Mouse (Mus musculus) heart, adult 2 months (tissue): Measurements from ENCODE around the gene Scd3. TPM values are rescaled to one million over a fixed set of nuclear protein-coding genes. Genes with fewer than 3 reads are reported as not detected.
A peak's percentile ranks its signal among the peaks of the same experiment; 100 is the strongest.

Experiments used
- DNase-seq, 2 experiments: peaks; one replicate each; pipeline ENCODE4 v3.0.0; 2021
- H3K27ac ChIP-seq: fragments of 200-600 bp; 2 replicates; pipeline ENCODE4 v1.8.1; 2022
- H3K27me3 ChIP-seq: fragments of 200-500 bp; 2 replicates; pipeline ENCODE4 v1.6.1; 2012; ENCODE audit warnings: mild to moderate bottlenecking, low read length, inconsistent platforms, mixed read lengths; ENCODE audit not compliant: control insufficient read depth, insufficient read depth
- H3K36me3 ChIP-seq: fragments of 200-500 bp; 2 replicates; pipeline ENCODE4 v1.6.1; 2012; ENCODE audit warnings: low read length, inconsistent platforms; ENCODE audit not compliant: control insufficient read depth, insufficient read depth
- H3K4me1 ChIP-seq: fragments of 200-500 bp; 2 replicates; pipeline ENCODE4 v1.6.1; 2011; ENCODE audit warnings: low read length; ENCODE audit not compliant: control insufficient read depth, insufficient read depth
- H3K4me3 ChIP-seq: fragments of 200-600 bp; 2 replicates; pipeline ENCODE4 v1.8.1; 2022
- H3K79me2 ChIP-seq: fragments of 200-500 bp; replicated peaks from 2 replicates; pipeline ENCODE4 v1.6.1; 2012; ENCODE audit warnings: mild to moderate bottlenecking, inconsistent platforms, low read length, moderate library complexity, mixed read lengths; ENCODE audit not compliant: control insufficient read depth, insufficient read depth
- H3K9ac ChIP-seq: fragments of 200-500 bp; 2 replicates; pipeline ENCODE4 v1.6.1; 2012; ENCODE audit warnings: low read depth, mild to moderate bottlenecking, control low read depth, inconsistent platforms, low read length, mixed read lengths
- CTCF ChIP-seq: fragments of 200-600 bp; IDR thresholded peaks from 2 replicates; pipeline ENCODE4 v1.8.1; 2022; ENCODE audit warnings: antibody characterized with exemption, mild to moderate bottlenecking, moderate library complexity
- EP300 ChIP-seq: fragments of 200-500 bp; IDR thresholded peaks from 2 replicates; pipeline ENCODE4 v1.6.1; 2011; ENCODE audit warnings: low read depth, low read length, control low read depth; ENCODE audit not compliant: insufficient read depth
- POLR2A ChIP-seq: fragments of 200-500 bp; IDR thresholded peaks from 2 replicates; pipeline ENCODE4 v1.6.1; 2011; ENCODE audit warnings: mild to moderate bottlenecking, low read depth, low read length, control low read depth; ENCODE audit not compliant: insufficient read depth
- WGBS: fragments of 180-500 bp; shearing (Covaris S2); methylation state at CpG from one replicate; pipeline ENCODE4 v1.1.7; 2018; 5-methylcytosine and 5-hydroxymethylcytosine counted together
- intact Hi-C: fragments of 180-260 bp; cut with DNase I; formaldehyde crosslinking; loops from one replicate; pipeline ENCODE4 v1.15.1; 2025
- polyA plus RNA-seq: library from polyadenylated mRNA; depleted of rRNA; stranded (reverse); fragments of >200 nt; gene quantifications from 2 replicates; pipeline ENCODE4 v1.2.3, GENCODE M21; 2012
- total RNA-seq, 2 experiments: library from RNA; stranded (reverse); gene quantifications; 2 replicates each; pipeline ENCODE4 v1.2.3; 2021

Scd3 gene
- total and polyA plus RNA-seq, 3 experiments, result 0.13 to 0.37 TPM; not detected in 1

GRCm38 (mm10) chr19:44266458-44266823 lies 63.4 kb downstream of the Scd3 start:
- no peak overlapping the region for H3K9ac ChIP-seq
- peak overlapping the region; percentile 55 for H3K4me3 ChIP-seq

DNA sequence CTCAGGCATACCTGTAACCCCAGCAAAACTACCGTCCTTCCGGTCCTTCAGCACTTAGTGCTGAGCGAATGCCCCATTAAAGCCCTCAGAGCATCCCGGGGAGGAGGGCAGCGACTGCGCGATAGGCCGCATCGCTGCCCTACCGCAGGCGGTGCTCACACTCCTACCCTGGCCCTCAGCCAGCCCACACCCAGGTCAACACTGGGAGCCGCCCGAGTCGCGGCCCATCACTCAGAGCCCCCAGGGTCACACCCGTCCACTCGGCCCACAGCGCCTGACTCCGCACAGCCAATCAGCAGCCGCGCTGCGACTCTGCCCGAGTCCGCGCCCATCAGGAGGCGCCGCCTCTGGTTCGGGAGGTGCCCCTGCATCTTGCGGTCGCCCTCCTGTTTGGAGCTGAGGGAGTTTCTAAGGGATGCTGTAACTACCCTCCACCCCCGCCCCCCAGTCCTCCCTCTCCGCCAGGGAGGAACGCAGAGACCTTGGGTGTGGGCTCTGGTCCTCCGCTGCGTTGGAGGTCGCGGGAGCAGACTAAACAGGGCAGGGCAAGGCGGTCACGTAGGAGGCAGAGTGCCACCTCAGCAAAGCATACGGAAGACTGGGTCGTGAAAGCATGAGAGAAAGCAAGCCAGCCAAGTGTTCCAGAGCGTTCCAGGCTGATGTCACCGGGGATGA lies 63.9 kb downstream of the Scd3 start:
- TF ChIP-seq CTCF (peak; percentile 51), POLR2A (peak; percentile 61), EP300 (0 out of 2 replicates have a peak, but pooled peaks have one; percentile 7)
- WGBS, result under 1% methylated on average over 43 of the region's 43 CpGs
- H3K4me1 ChIP-seq, result no peaks in the 10 kb centered on the region
- H3K27me3 ChIP-seq, result no peaks in the 10 kb centered on the region
- intact Hi-C loops, result loop anchor here (1.0 kb wide), 1 partner anchor 19 kb away; no protein-coding TSS in a partner anchor
- peak overlapping the region; percentile 55 for H3K4me3 ChIP-seq
- no peaks in the 10 kb centered on the region for H3K79me2 ChIP-seq
- no peaks in the 10 kb centered on the region for H3K36me3 ChIP-seq
- peak overlapping the region; percentile 87 for H3K9ac ChIP-seq
- peak overlapping the region; percentile 80 for H3K27ac ChIP-seq
- peak; percentile 84 to 92 for DNase-seq

More at GRCm38 (mm10) chr19:44266458-44266823, 63.4 kb downstream of the Scd3 start:
- DNase-seq, result no peak
- 24% methylated on average over 6 of the region's 6 CpGs for WGBS
- peak overlapping the region; percentile 80 for H3K27ac ChIP-seq
- H3K27me3 ChIP-seq, result no peaks in the 10 kb centered on the region
- intact Hi-C loops, result loop anchor here (1.0 kb wide), 1 partner anchor 18 kb away; no protein-coding TSS in a partner anchor
- no peaks in the 10 kb centered on the region for H3K4me1 ChIP-seq
- TF ChIP-seq CTCF, result no peak
- no peak for TF ChIP-seq EP300
- TF ChIP-seq POLR2A, result no peak
- no peaks in the 10 kb centered on the region for H3K79me2 ChIP-seq
- H3K36me3 ChIP-seq, result no peaks in the 10 kb centered on the region

- no peak for DNase-seq
- Histone ChIP-seq H3K4me1 (no peaks in the 10 kb centered on the region), H3K27ac (peak overlapping the region; percentile 80), H3K27me3 (no peaks in the 10 kb centered on the region), H3K79me2 (no peaks in the 10 kb centered on the region), H3K36me3 (no peaks in the 10 kb centered on the region), H3K9ac (peak overlapping the region; percentile 87; the same call in 1 of the 2 replicates), H3K4me3 (peak overlapping the region; percentile 55; the same call in 1 of the 2 replicates)
- 14% methylated on average over 18 of the region's 18 CpGs for WGBS
- intact Hi-C loops, result no loop called here
- TF ChIP-seq CTCF (no peak), POLR2A (no peak), EP300 (no peak)
These were observed 64.5 kb downstream of the Scd3 start for GRCm38 (mm10) chr19:44267499-44268002.

DNA sequence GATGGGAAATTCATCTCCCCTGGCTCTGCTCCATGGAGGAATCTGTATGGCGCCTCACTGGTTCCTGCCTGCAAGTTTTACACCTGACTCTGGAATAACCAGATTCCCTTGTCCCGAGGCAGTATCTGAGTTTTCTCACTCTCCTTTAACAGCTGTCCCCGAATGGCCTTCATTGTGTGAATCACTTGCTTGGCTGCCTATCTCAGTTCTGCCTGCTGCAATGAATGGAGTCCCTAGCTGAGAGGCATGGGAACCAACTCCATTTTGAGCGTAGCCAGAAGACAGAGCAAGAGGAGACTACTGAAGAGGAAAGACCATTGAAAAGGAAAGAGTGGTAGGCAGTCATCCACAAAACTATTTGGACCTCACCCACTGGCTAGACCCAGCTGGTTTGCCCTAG lies 70.6 kb downstream of the Scd3 start:
- Histone ChIP-seq H3K27me3 (no peaks in the 10 kb centered on the region), H3K4me1 (peaks cover 2% of the 10 kb centered on the region), H3K36me3 (no peaks in the 10 kb centered on the region), H3K4me3 (no peak overlapping the region), H3K9ac (no peak overlapping the region), H3K27ac (no peak overlapping the region), H3K79me2 (no peaks in the 10 kb centered on the region)
- 64% methylated on average over 4 of the region's 4 CpGs for WGBS
- no peak for DNase-seq
- intact Hi-C loops, result no loop called here
- TF ChIP-seq CTCF, result no peak
- TF ChIP-seq POLR2A, result no peak
- no peak for TF ChIP-seq EP300

DNA sequence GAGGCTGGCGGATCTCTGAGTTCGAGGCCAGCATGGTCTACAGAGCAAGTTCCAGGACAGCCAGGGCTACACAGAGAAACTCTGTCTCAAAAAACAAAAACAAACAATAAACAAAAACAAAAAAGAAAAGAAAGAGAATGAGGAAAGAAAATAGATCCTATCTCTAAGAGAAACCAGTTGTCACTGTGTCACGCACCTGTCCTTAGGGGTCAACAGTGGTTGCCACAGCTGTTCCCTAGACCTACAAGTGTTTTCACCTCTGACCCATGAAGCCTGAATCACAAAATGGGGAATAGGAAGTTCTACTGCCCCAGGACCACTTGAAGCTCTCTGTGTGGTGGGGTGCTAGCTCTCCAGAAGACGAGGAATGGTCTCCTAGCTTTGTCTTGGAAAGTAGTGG lies 71.4 kb downstream of the Scd3 start:
- no peaks in the 10 kb centered on the region for H3K36me3 ChIP-seq
- intact Hi-C loops, result no loop called here
- H3K27ac ChIP-seq, result no peak overlapping the region
- H3K79me2 ChIP-seq, result no peaks in the 10 kb centered on the region
- DNase-seq, result no peak
- no peak overlapping the region for H3K4me3 ChIP-seq
- WGBS, result 96% methylated on average over 4 of the region's 4 CpGs
- H3K27me3 ChIP-seq, result no peaks in the 10 kb centered on the region
- H3K9ac ChIP-seq, result no peak overlapping the region
- TF ChIP-seq POLR2A (no peak), EP300 (no peak), CTCF (no peak)
- H3K4me1 ChIP-seq, result peaks cover 2% of the 10 kb centered on the region

GRCm38 (mm10) chr19:44275418-44275817 lies 72.3 kb downstream of the Scd3 start:
- intact Hi-C loops, result no loop called here
- Histone ChIP-seq H3K27me3 (no peaks in the 10 kb centered on the region), H3K4me3 (no peak overlapping the region), H3K36me3 (no peaks in the 10 kb centered on the region), H3K4me1 (peaks cover 2% of the 10 kb centered on the region), H3K79me2 (no peaks in the 10 kb centered on the region), H3K9ac (no peak overlapping the region), H3K27ac (no peak overlapping the region)
- WGBS, result 78% methylated on average over 1 of the region's 1 CpGs
- TF ChIP-seq POLR2A, result no peak
- TF ChIP-seq EP300, result no peak
- TF ChIP-seq CTCF, result no peak
- no peak for DNase-seq
